Mouse (Mus musculus): ENCODE results near the gene Dync1i1. TPM values are rescaled to one million over a fixed set of nuclear protein-coding genes. Genes with fewer than 3 reads are reported as not detected.
"Not testable (repeated sequence)": the region's sequence is repeated elsewhere in the genome, so short reads cannot be mapped to it uniquely, and the experiment has no call there.

The Dync1i1 gene
- 0.25 and 0.34 TPM in 2 replicates for polyA plus RNA-seq (2012; rRNA removed)

GRCm38 (mm10) chr6:5725611-5726236 lies at the start of gene Dync1i1:
Gene Dync1i1, plus strand, starts transcription at chr6:5725639.
- DNase-seq (ENCODE audit: low spot score), result no peak

- no peak for DNase-seq (ENCODE audit: low spot score)
Measured at GRCm38 (mm10) chr6:5679738-5680137, 45.7 kb upstream of the Dync1i1 start.

GRCm38 (mm10) chr6:5701826-5702225 lies 23.6 kb upstream of the Dync1i1 start:
- DNase-seq (ENCODE audit: low spot score), result no peak

- not testable (repeated sequence) for DNase-seq (ENCODE audit: low spot score)
Measured at GRCm38 (mm10) chr6:5707894-5708293, 17.5 kb upstream of the Dync1i1 start.

GRCm38 (mm10) chr6:5710063-5710605 lies 15.3 kb upstream of the Dync1i1 start:
- DNase-seq (ENCODE audit: low spot score), result no peak

GRCm38 (mm10) chr6:5712620-5713019 lies 12.8 kb upstream of the Dync1i1 start:
- DNase-seq (ENCODE audit: low spot score), result no peak

GRCm38 (mm10) chr6:5715101-5715618 lies 10.3 kb upstream of the Dync1i1 start:
- DNase-seq (ENCODE audit: low spot score), result no peak

GRCm38 (mm10) chr6:5718955-5719354 lies 6.5 kb upstream of the Dync1i1 start:
- no peak for DNase-seq (ENCODE audit: low spot score)

- DNase-seq (ENCODE audit: low spot score), result not testable (repeated sequence)
Measured at GRCm38 (mm10) chr6:5720716-5721115, 4.7 kb upstream of the Dync1i1 start.

- no peak for DNase-seq (ENCODE audit: low spot score)
Measured at GRCm38 (mm10) chr6:5723986-5724385, 1.5 kb upstream of the Dync1i1 start.

- no peak for DNase-seq (ENCODE audit: low spot score)
Measured at GRCm38 (mm10) chr6:5726237-5726670, 815 bp downstream of the Dync1i1 start.

- DNase-seq (ENCODE audit: low spot score), result no peak
Measured at GRCm38 (mm10) chr6:5733217-5733616, 7.8 kb downstream of the Dync1i1 start.

GRCm38 (mm10) chr6:5734398-5734797 lies 9.0 kb downstream of the Dync1i1 start:
- no peak for DNase-seq (ENCODE audit: low spot score)

- DNase-seq (ENCODE audit: low spot score), result no peak
Measured at GRCm38 (mm10) chr6:5734862-5735261, 9.4 kb downstream of the Dync1i1 start.

- DNase-seq (ENCODE audit: low spot score), result no peak
Measured at GRCm38 (mm10) chr6:5739711-5740110, 14.3 kb downstream of the Dync1i1 start.

- DNase-seq (ENCODE audit: low spot score), result no peak
Measured at GRCm38 (mm10) chr6:5741395-5742032, 16.1 kb downstream of the Dync1i1 start.

GRCm38 (mm10) chr6:5750079-5750711 lies 24.8 kb downstream of the Dync1i1 start:
- DNase-seq (ENCODE audit: low spot score), result no peak

GRCm38 (mm10) chr6:5752128-5752527 lies 26.7 kb downstream of the Dync1i1 start:
- no peak for DNase-seq (ENCODE audit: low spot score)

- DNase-seq (ENCODE audit: low spot score), result no peak
Measured at GRCm38 (mm10) chr6:5752617-5753016, 27.2 kb downstream of the Dync1i1 start.

- DNase-seq (ENCODE audit: low spot score), result no peak
Measured at GRCm38 (mm10) chr6:5756509-5757130, 31.2 kb downstream of the Dync1i1 start.

GRCm38 (mm10) chr6:5762943-5763342 lies 37.5 kb downstream of the Dync1i1 start:
- DNase-seq (ENCODE audit: low spot score), result no peak

GRCm38 (mm10) chr6:5768576-5768975 lies 43.1 kb downstream of the Dync1i1 start:
- DNase-seq (ENCODE audit: low spot score), result no peak
